Mouse (Mus musculus): Measurements from ENCODE around the gene Chn2. TPM values are rescaled to one million over a fixed set of nuclear protein-coding genes. Genes with fewer than 3 reads are reported as not detected.

Gene Chn2
- total RNA-seq, 1 experiment from 2014 or later, result 15.8 TPM

DNA sequence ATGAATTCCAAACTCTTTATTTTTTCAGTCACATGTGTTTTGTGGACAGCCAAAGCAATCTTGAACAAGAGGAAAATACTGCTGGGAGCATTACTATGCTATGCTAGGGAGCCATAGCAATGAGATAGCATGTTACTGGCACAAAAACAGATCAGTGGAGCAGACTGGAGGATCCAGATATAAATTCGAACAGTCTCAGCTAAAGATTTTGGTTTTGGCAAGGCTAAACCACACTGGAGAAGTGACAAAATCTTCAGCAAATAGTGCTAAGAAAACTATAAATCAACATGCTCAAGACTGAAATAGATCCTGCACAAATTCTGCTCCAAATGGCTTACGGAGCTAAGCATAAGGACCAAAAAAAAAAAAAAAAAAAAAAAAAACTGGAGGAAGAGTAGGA, 273.7 kb downstream of the Chn2 start:
- ATAC-seq (replicated peaks in 1 of 2; ENCODE audit: insufficient read depth in 1 of 2, low FRiP score in 2 of 2, low TSS enrichment in 1 of 2, low read depth in 1 of 2, poor library complexity in 2 of 2, severe bottlenecking in 2 of 2), result no peak

DNA sequence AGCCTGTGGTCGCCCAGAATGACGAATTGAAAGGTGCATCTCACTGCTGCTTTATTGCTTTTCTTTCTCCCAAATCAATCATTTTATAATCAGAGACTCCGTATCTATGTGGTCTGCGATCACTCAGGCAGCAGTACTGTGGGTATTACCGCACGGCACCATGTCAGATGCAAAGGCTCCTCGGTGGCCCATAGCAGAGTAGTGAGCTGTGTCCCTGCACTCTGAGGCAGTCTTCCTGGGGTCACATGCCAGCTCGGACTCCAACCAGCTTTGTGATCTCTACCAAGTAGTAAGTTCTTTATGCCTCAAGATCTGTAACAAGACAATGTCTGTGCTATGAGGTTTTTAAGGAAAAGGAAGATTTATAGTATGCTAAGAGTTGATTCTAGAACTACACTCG, 279.3 kb downstream of the Chn2 start:
- no peak for ATAC-seq (replicated peaks in 1 of 2; ENCODE audit: insufficient read depth in 1 of 2, low FRiP score in 2 of 2, low TSS enrichment in 1 of 2, low read depth in 1 of 2, poor library complexity in 2 of 2, severe bottlenecking in 2 of 2)

DNA sequence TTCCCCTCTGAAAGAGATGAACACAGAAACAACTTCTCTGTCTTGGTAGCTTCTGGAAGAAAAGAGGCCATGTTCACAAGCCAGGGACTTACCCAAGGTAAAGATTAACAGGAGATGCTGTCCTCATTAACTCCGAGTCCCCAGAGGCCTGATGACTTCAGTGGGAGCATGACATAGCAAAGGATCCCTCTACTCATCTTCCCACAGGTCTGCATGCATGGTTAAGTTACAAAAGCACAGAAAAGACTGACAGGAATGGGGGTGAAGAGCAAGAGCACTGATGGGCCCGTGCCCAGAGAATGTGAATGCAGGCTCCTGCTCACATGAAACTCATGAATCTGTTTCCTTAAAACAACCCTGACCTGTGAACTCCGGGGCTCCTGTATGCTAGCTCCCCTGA, 279.8 kb downstream of the Chn2 start:
- no peak for ATAC-seq (replicated peaks in 1 of 2; ENCODE audit: insufficient read depth in 1 of 2, low FRiP score in 2 of 2, low TSS enrichment in 1 of 2, low read depth in 1 of 2, poor library complexity in 2 of 2, severe bottlenecking in 2 of 2)

DNA sequence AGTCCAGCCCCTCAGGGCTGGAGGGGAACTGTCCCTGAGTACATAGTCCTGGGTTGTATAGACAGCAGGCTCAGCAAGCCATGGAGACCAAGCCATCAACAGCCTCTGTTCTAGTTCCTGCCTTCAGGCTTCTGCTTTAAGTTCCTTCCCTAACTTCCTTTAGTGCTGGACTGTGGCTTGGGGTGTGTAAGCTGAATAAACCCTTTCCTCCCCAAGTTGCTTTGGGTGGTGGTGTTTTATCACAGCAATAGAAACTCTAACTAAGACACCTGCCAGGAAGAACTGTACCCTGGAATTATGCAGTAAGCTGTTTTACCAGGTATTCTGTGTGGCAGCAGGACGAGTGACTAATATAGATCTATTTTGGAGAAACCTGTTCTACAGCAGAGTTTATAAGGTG, 280.9 kb downstream of the Chn2 start:
- ATAC-seq (replicated peaks in 1 of 2; ENCODE audit: insufficient read depth in 1 of 2, low FRiP score in 2 of 2, low TSS enrichment in 1 of 2, low read depth in 1 of 2, poor library complexity in 2 of 2, severe bottlenecking in 2 of 2), result no peak

DNA sequence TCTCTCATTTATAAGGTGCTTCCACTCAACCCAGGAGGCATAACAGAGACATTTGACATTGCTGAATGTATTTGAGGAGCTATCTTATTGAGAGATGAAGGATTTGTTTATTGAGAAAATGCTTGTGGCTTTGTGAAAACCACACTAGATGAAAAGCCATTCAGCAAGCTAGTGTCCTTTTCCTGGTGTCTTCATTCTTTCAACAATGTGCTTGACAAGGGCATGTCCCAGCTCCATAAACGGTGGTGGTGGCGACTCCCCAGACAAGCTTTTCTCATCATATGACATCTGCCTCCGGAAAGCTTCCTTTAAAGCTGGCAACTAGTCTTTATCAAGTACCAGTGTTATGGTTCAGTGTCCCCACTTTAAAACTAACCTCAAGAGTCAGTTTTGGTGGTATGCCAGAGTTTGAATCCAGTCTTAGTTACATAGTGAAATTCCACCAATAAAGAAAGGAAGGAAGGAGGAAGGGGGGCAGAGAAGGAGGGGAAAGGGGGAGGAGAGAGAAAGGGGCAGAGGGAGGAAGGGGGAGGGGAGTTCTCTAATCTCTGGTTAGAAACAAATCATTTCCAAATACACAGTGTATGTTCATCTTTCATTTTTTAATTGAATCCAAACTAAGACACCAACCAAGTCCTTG, 286.0 kb downstream of the Chn2 start, which contains the start of gene Prr15:
Gene Prr15 (plus strand): TSS at position 590 of the 640 bp plus-strand sequence.
- no peak for ATAC-seq (replicated peaks in 1 of 2; ENCODE audit: insufficient read depth in 1 of 2, low FRiP score in 2 of 2, low TSS enrichment in 1 of 2, low read depth in 1 of 2, poor library complexity in 2 of 2, severe bottlenecking in 2 of 2)

DNA sequence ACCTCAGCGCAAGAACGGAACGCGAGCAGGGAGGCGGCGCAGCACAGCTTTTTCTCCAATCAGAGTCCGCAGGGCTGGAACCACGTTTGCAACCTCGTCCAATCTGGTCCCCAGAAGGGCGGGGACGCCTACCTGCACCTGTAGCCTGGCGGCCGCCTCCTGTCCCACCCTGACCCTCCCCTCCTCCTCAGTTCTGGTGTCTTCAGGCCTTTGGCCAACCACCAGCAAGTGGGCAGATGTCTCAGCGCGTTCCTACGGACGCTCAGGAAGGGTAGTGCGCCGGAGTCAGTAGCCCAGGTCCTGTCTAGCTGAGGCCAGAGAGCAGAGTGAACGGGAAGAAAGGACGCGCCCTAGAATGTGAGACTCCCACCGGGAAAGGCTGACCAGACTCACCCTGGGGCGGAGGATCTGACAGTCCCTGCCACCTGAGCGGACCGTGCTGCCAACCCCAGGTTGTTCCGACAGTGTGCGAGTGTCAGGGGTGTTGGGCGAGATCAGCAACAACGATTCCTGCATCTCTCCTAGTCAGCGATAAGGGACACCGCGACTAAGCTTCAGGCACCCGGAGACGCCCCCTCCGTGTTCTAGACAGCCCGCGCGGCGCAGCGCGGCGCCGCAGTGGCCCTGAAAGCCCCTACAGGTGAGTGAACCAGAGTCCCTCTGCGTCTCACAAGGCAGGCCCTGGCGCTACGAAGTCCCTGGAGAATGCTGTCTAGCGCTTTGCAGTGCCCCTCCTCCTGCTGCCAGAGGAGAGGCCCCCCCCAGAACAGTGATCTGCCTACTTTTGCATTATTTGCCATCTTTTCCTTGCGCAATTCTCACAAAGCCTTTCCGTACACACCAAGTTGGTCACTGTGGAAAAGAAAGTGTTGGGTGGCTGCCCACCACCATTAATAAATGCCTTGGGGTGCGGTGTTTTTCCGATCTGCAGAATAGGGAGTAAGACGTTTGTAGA, 287.6 kb downstream of the Chn2 start:
- peak; percentile 72 to 79 for ATAC-seq (replicated peaks in 1 of 2; ENCODE audit: insufficient read depth in 1 of 2, low FRiP score in 2 of 2, low TSS enrichment in 1 of 2, low read depth in 1 of 2, poor library complexity in 2 of 2, severe bottlenecking in 2 of 2)

DNA sequence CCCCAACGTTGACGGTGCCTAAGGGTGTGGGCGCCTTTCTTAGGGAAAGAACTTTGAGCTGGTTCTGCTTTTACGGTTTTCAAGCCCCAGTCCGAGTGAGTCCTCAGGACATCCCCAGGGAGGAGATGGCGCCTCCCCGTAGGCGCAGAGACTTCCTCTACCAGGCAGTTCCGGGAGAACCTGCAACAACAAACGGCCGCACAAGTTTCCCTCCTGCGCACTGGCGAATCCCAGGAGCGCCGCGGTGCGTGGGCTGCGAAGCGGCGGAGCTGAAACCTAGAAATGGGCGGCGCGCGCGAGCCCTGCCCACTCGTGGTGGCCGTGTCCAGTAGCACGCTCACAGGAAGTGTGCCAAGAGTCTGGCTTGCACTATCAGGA, 288.3 kb downstream of the Chn2 start:
- peak; percentile 25 to 37; a peak in 3 of 4 replicates for ATAC-seq (replicated peaks in 1 of 2; ENCODE audit: insufficient read depth in 1 of 2, low FRiP score in 2 of 2, low TSS enrichment in 1 of 2, low read depth in 1 of 2, poor library complexity in 2 of 2, severe bottlenecking in 2 of 2)

DNA sequence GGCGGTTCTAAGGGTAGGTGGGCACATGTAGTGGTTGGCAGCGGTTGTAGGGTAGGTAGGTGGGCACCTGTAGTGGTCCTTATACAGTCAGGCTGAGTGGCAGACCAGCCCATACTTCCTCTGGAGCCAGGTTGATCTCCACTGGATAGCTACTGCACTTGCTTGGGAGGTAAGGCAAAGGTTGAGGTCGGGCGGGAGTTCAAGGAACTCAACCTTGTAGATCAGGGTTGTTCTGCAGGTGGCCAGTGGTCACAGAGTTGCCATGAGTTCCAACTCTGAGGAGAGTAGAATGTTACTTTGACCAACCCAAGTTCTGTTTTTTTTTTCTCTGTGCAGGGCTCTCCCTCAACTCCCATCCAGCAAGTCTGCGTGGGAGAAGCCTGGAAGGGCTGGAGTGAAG, 289.4 kb downstream of the Chn2 start:
- ATAC-seq (replicated peaks in 1 of 2; ENCODE audit: insufficient read depth in 1 of 2, low FRiP score in 2 of 2, low TSS enrichment in 1 of 2, low read depth in 1 of 2, poor library complexity in 2 of 2, severe bottlenecking in 2 of 2), result no peak

DNA sequence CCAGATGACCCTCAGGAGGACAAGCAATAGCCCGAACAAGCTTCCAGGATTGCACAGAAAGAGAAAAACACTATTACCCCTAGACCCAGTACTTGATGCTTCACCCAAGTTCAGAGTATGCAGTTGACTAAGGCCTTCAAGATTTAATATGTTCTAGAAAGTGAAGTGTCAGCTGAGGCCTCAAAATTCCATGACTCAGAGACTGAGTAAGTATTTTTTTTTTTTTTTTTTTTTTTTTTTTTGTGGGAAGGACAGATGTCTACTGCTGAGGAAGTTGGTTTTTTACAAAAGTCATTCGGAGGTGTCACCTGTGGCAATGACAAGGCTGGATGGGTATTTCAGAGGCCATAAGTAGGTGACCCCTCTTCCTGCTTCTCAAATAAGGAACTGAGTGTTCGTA, 290.2 kb downstream of the Chn2 start:
- no peak for ATAC-seq (replicated peaks in 1 of 2; ENCODE audit: insufficient read depth in 1 of 2, low FRiP score in 2 of 2, low TSS enrichment in 1 of 2, low read depth in 1 of 2, poor library complexity in 2 of 2, severe bottlenecking in 2 of 2)

DNA sequence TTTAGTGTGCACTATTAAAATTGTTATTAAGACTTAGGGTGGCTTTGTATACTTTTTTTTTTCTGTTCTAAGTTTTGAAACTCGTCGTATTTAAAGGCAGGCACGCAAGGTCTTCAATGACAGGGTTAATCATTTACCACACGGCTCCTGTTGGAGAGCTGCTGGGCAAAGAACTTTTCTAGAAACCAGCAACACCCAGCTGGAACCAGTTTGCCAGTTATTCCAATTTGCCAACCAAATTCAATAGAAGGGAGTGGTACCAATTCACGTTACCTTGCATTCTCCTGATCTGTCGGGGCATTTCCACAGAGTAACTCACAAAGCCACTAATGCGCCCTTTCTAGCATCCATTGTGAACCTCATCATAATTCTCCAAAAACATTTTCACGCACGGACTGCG, 290.8 kb downstream of the Chn2 start:
- ATAC-seq (replicated peaks in 1 of 2; ENCODE audit: insufficient read depth in 1 of 2, low FRiP score in 2 of 2, low TSS enrichment in 1 of 2, low read depth in 1 of 2, poor library complexity in 2 of 2, severe bottlenecking in 2 of 2), result no peak

DNA sequence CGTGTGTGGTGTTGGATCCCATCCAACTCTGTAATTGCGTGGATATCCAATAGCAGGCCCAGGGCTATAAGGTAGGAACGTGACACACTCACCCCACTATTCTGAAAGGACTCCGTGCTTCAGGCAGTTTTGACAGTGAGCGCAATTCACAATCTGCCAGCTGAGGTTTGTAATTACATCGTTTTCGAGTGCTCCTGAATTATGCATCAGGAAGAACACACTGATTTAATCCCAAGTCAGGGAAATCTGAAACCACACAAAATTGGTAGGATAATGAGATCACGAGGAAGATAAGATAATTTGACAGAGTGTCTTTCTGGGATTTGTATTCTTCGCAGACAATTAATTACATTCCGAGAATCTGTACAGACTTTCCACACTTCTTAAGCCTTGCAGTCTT, 292.4 kb downstream of the Chn2 start:
- no peak for ATAC-seq (replicated peaks in 1 of 2; ENCODE audit: insufficient read depth in 1 of 2, low FRiP score in 2 of 2, low TSS enrichment in 1 of 2, low read depth in 1 of 2, poor library complexity in 2 of 2, severe bottlenecking in 2 of 2)

DNA sequence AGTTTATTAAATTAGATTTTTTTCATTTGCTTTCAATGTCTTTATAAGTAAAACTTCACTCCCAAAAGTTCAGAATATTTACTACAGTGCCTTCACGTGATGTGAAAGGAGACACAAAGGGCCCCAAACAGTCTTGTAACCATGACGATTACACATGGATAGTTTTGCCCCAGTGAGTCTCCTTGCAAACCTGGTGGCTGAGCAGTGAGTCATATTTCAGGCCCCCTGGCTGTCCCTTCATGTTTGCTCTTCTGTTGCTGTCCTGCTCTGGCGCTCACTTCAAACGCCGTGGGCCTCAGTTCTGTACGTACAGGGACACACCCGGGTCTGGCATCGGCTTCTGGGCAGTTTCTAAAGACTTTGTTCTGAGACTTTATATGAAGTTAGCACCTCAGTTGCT, 292.8 kb downstream of the Chn2 start:
- no peak for ATAC-seq (replicated peaks in 1 of 2; ENCODE audit: insufficient read depth in 1 of 2, low FRiP score in 2 of 2, low TSS enrichment in 1 of 2, low read depth in 1 of 2, poor library complexity in 2 of 2, severe bottlenecking in 2 of 2)

DNA sequence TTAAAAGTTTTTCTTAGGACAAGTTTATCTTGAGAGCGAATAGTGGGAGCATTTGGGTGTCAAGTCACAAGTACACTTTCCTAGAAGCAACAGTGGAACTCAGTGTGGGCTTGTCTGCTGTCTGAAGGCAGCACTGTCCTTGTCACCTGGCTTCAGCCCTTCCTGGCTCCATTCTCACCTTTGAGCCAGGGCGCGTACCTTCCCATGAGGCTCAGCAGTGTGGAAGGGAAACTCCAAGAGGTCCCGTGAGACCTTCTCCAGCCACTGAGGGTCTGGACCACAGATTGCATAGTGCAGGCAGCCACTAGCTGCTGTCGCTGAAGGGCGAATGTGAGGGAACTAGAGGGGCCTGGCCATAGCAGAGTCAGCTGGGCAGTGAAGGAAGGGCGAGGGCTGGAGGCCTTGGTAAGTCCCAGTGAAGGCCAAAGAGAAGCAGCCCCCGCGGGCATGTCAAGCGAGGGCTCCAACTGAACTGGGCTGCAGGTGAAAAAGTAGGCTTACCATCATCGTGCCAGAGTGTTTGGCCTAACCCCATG, 293.8 kb downstream of the Chn2 start:
- ATAC-seq (replicated peaks in 1 of 2; ENCODE audit: insufficient read depth in 1 of 2, low FRiP score in 2 of 2, low TSS enrichment in 1 of 2, low read depth in 1 of 2, poor library complexity in 2 of 2, severe bottlenecking in 2 of 2), result no peak

DNA sequence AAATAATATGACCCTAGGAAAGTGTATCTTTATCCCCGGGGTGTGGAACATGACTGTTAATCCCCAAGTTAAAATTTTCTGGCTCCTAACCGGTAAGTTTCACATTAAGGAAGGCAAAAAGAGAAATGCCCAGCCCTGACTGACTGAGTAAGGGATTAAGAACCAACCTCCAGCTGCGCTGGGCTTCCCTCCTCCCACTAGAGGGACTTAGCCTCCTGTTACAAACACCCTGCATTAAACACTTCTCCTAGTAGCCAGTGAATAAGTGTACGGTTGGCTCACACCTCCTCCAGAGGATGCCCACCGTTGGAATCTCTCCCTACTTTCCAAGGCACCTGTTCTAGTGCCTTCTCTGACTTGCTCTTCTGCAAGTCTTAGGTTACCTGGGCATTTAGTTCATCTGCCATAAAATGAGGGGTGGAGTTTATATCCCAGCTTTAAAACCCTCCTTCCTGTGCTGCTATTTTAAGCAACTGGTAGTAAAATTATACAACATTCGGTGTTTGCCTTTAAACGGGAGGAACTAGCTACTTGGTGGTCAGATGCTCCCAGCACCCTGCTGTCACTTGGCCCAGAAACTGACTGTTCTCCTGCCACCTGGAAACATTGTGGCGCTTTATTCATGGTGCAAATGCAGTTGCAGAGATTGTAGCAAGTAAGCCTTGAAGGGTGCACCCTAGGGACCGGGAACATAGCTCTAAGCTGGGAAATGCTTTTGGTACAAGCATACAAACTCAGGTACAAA, 294.5 kb downstream of the Chn2 start:
- no peak for ATAC-seq (replicated peaks in 1 of 2; ENCODE audit: insufficient read depth in 1 of 2, low FRiP score in 2 of 2, low TSS enrichment in 1 of 2, low read depth in 1 of 2, poor library complexity in 2 of 2, severe bottlenecking in 2 of 2)

DNA sequence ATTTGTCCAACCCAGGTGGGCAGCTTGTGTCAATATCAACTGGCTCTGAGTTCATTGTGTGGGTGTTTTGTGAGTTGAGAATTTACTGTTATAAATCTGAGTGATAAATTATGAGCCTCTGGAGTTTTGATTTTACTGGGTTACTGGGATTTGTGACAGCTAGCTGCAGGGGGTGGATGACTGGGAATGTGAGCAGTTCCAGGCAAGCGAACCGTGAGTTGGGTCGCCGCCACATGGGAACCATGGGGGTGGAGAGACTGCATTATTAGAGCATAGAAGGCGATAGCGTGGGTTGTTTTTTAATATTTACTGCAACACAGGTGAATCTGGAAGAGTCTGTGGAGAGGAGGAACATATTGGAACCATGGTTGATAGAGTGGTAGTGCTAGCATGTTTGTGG, 298.0 kb downstream of the Chn2 start:
- no peak for ATAC-seq (replicated peaks in 1 of 2; ENCODE audit: insufficient read depth in 1 of 2, low FRiP score in 2 of 2, low TSS enrichment in 1 of 2, low read depth in 1 of 2, poor library complexity in 2 of 2, severe bottlenecking in 2 of 2)

DNA sequence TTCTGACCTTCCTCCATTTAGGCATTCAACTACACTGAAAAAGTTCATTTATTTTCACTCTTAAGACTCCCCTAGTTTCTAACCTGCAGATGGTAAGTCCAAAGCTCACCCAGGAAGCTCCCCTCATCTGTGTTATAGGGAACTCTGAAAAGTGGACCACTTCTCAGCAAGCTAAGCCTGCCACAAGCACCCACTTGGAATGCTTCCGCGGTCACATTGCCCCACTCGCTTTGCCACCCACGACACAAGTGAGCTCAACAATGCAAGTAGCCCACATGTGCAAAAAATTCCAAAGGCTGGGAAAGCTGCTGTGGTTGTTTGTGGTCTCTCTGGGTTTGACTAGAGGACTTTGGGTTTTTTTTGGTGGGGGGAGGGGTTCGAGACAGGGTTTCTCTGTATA, 301.8 kb downstream of the Chn2 start:
- no peak for ATAC-seq (replicated peaks in 1 of 2; ENCODE audit: insufficient read depth in 1 of 2, low FRiP score in 2 of 2, low TSS enrichment in 1 of 2, low read depth in 1 of 2, poor library complexity in 2 of 2, severe bottlenecking in 2 of 2)

DNA sequence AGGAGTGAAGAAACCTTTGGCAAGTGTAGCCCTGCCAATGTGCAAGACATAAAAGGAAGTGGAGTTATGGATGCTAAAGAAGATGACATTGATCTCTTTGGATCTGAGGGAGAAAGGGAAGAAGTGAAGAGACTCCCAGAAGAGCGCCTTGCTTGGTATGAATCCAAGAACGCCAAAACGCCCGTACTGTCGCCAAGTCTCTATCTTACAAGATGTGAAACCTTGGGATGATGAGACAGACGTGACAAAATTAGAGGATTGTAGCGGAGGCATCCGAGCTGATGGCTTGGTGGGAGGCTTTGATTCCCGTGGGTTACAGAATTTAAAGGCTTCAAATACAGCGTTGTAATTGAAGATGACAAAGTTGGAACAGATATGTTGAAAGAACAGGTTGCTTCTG, 302.9 kb downstream of the Chn2 start:
- ATAC-seq (replicated peaks in 1 of 2; ENCODE audit: insufficient read depth in 1 of 2, low FRiP score in 2 of 2, low TSS enrichment in 1 of 2, low read depth in 1 of 2, poor library complexity in 2 of 2, severe bottlenecking in 2 of 2), result no peak

Data from hematopoietic stem cell, adult 5-6 weeks (primary cell).